Mouse (Mus musculus): ENCODE measurements around the gene Ttc28.

Ttc28 gene

DNA sequence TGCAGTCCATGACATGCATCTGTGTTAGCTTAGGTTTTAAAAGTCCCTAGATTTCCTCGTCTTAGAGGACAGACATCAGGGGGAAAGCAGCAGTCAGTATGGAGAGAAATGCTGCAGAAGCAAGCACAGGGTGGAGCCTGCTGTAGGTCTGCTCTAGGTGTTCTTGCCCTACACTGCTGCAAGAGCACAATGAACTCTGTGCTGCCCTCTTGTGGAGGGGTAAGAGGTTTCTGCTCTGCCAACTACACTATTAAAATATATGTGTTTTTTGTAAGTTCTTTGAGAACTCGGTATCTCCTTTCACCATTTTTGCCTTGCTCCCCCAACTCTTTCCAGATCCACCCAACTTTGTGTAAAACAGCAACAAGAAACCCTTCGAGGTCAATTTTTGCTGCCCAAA, 425.1 kb downstream of the Ttc28 start:
- DNase-seq = no peak

DNA sequence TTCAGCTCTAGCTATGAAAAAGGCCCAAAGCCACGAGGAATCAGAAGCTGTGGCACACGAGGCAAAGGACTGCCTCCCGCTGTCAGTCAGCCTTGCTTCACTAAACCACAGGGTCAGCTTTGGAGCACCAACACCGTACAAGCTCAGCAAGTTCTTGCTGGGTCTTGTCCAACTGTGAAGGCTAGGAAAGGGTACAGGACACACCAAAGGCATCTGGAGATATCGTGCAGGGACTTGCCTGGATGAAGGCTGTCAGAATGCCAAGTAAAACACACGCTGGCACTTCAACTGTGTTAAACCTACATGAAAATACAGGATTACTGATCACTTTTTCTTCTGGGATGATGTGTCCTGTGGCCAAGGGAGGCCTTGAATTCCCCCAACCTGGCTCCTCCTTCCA, 430.6 kb downstream of the Ttc28 start:
- no peak for DNase-seq

DNA sequence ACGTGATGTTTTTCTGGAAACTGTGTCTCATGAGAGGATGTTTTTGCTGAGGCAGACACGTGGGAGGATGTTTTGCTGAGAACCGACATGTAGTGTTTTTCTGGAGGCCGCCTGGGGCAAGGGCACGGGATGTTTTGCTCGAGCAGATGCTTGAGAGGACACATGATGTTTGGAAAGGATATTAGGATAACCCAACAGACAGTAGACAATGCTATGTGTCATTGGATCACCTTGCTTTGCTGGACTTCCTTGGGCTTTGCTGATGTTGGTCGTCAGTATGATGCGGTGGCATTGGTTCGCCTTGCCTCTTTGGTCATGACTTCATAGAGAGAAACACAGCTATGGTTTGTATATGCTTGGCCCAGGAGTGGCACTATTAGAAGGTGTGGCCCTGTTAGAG, 434.2 kb downstream of the Ttc28 start:
- DNase-seq = no peak

DNA sequence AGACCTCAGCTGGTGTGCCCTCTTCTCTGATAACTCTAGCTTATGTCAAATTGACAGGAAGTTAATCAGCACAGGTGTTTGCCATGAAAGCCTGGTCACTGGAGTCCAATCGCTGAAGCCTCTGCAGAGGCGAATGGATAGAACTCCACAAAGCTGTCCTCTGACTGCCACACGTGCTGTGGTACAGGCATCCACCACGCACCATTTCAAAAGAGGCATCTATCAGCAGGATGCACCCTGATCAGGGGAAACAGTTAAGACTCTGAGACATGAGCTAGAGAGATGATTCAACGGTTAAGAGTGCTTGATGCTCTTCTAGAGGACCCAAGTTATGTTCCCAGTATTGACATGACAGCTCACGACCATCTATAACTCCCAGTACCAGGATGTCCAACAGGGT, 435.5 kb downstream of the Ttc28 start:
- no peak for DNase-seq

DNA sequence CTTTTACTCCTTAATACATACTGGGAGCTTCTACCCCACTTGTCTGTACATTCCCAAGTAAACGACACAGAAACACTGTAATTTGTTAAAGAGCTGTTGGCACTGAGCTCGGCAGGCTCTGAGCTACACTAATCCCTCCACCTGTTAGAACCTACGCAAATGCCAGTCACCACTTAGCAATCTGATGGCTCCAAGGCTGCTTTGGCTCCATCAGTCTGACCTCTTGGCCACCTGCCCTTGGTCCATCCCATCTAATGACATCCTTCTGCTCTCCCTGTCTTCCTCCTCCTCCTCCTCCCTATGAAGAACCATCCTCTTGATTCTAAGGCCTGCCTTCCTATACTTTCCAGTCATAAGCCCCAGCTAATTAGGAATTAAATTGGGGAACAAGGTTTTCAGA, 437.9 kb downstream of the Ttc28 start:
- no peak for DNase-seq

DNA sequence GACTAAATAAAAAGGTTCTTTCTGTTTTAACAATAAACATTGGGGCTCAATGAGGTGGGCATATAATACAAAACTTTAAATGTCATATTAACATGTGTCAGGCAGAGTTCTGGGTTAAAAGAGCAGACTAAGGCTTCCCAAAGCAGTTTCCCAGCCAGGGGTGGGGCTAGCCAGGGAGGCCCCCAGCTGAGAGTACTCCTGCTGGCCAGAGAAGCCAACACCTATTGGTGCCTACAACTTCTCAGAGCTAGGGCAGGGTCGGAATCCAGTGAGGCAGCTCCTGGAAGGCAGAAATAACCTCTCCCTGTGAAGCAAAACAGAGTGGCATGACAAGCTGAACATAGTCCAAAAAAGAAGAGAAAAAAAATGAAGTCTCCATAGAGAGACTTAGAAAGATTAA, 439.3 kb downstream of the Ttc28 start:
- DNase-seq = no peak

DNA sequence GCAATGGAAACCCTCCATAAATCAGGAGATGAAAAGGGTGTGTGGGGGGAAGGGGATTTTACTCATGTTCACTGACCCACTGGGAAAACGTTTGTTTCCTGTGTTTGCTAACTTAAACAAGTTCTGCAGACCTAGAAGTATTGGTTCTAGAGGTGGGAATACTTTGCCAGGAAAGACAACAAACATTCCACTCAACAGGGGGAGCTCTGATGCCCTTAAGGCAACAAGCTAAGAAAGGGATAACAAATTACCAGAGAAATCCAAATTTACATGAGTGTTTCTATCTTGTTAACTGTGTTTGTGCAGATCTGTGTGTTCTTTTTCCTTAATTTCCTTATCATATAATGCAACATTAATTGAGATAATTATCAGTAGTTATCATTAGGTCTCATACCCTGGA, 446.2 kb downstream of the Ttc28 start:
- DNase-seq = no peak

DNA sequence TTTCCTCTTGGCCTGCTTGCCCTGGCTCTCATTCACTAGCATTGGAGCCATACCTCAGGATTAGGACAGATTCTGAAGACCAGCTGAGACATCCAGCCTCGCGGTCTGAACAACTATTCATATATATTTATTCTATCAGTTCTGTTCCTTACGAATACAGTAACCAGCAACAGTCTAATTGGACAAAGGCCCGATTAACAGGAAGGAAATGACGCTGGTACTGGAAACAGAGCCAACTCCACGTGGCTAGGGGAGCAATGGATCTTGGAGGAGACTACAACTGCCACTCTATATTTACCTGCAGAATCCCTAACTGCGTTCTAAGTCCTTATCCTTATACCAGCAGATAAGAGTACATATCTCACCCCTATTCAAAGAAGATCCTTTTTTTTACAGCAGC, 447.8 kb downstream of the Ttc28 start:
- no peak for DNase-seq

DNA sequence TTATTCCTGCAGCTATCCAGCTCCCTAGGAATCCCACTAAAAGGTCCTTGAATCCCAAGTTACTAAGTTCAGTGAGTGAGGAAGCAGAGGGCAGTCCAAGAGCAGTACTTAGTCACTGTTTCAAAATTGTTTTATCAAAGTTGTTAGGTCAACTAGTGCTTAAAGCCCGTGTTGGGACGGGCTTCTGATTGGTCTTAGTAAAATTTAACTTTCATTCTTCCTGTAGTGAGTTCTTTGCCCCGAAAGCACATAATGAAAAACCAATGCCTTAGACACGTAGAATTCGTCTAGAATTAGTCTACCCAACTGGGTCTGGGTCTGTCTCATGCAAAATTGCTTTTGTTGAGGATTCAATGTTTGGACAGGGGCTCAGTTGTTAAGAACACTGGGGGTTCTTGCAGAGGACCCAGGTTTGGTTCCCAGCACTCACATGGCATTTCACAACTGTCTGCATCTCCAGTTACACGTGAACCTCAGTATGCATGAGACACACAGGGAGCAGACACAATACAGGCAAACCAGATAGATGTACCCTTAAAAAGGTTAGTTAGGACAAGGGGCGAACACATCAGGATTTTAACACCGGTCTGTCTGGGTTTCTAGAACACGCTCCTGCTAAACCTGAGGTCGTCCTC, 450.3 kb downstream of the Ttc28 start:
- DNase-seq = no peak

DNA sequence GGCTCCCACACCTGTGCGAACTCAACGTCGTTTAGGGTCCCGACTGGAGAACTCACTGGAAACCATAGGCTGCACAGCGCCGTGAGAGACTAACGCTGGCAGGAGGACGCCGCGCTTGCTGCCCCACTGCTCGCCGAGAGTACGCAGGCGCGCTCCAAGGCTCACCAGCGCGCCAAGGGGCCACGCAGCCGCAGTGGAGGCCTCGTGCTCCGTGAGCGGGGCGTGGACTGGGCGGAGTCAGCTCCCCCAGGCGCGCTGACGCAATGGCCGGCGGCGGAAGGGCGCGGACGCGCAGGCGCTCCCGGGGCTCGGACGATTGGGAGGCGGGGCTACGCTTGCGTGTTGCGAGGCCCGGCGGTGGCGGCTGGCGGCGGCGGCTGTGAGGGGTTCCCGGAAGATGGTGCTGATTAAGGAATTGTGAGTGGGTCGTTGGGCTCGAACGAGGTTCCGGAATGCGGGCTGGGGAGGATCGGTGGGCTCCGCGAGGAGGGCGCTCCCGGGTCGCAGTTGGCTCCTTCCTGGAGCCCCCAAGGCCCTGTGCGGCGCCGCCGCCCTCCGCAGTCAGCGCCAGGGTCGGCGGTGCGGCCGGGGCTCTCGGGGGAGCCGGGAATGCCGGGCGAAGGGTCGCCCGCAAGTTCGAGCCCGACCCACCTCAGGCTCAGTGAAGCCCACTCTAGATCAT, 451.0 kb downstream of the Ttc28 start, which contains the start of gene Pitpnb:
Pitpnb (plus strand) TSS at position 347 of the 682 bp plus-strand sequence.
- DNase-seq = peak; percentile 99

DNA sequence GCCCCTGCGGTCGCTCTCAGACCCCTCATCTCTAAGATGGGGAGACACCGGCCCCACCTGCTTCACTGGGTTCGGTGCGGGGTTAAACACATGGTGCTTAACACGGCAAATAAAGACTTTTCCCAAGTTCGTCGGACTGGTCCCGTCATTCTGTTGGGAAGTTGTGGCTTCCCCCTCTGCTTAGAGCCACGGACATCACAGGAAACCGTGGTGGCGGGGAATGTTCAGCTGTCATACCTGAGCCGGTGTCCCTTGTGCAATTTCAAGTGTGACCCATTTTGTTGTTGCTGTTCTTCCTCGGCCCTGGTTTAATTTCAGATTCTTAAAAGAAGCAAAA, 451.5 kb downstream of the Ttc28 start:
- DNase-seq = no peak

DNA sequence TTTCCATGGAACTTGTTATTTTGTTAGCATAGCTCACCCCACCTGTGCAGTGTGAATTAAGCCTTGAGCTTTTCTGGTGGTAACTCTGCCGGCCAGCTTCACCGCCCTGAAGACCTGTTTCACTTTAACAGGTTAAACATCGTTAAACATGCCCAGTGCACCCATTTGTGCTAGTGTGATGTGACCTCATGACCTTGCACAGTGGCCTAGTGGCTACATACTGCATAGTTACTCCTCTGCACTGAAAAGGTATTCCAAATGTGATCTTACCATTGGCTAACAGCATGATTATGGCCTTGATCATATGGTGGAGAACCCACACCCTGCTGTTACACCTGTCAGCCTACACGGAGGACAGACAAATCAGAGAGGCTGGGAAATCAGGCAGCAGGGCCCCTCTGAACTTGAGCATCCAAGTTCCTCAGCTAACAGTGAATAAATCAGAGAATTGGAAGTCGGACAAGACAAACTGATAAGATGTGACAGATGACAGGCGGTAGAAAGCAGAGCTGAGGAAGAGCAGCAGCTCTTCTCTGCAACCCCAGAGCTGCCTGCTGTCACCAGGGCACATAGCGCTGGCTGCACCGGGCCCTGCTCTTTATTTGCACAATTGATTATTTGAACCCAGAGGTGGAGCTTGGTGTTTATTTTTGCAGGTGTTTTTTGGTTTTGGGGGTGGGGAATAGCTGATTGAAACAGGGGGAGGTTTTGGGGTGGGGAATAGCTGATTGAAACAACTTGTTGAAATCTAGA, 456.5 kb downstream of the Ttc28 start:
- no peak for DNase-seq

Data from thymus, postnatal 36 days (tissue).